Mouse (Mus musculus) right cerebral cortex, postnatal 10 days (tissue): ENCODE data around the gene Plekhm2.
A peak's percentile ranks its signal among the peaks of the same experiment; 100 is the strongest.

ENCODE experiments used
- DNase-seq, 2 experiments: peaks; one replicate each; pipeline ENCODE4 v3.0.0; 2021; ENCODE audit warnings: low spot score in 2 of 2

Gene Plekhm2

GRCm38 (mm10) chr4:141664799-141665198 is at the start of gene Plekhm2:
TSS of gene Plekhm2 (minus strand) at chr4:141664899.
- no peak for DNase-seq

- DNase-seq = no peak
Observed at GRCm38 (mm10) chr4:141713598-141714142, 49.0 kb upstream of the Plekhm2 start.

GRCm38 (mm10) chr4:141711250-141711649 is 46.6 kb upstream of the Plekhm2 start:
- DNase-seq = no peak

GRCm38 (mm10) chr4:141708971-141709370 is 44.3 kb upstream of the Plekhm2 start:
- DNase-seq = no peak

- no peak for DNase-seq
Observed at GRCm38 (mm10) chr4:141708005-141708404, 43.3 kb upstream of the Plekhm2 start.

- DNase-seq = peak; percentile 77 to 86
Observed at GRCm38 (mm10) chr4:141705331-141705730, 40.6 kb upstream of the Plekhm2 start.

GRCm38 (mm10) chr4:141704625-141705024 is 39.9 kb upstream of the Plekhm2 start:
- DNase-seq = no peak

GRCm38 (mm10) chr4:141694719-141695118 is 30.0 kb upstream of the Plekhm2 start:
- DNase-seq = no peak

- DNase-seq = no peak
Observed at GRCm38 (mm10) chr4:141688505-141688904, 23.8 kb upstream of the Plekhm2 start.

- DNase-seq = no peak
Observed at GRCm38 (mm10) chr4:141686525-141686924, 21.8 kb upstream of the Plekhm2 start.

- no peak for DNase-seq
Observed at GRCm38 (mm10) chr4:141686093-141686492, 21.4 kb upstream of the Plekhm2 start.

- DNase-seq = no peak
Observed at GRCm38 (mm10) chr4:141685499-141685898, 20.8 kb upstream of the Plekhm2 start, which contains the start of gene Rsc1a1. TSS of gene Rsc1a1 (minus strand) at chr4:141685599.

- no peak for DNase-seq
Observed at GRCm38 (mm10) chr4:141682706-141683230, 18.1 kb upstream of the Plekhm2 start.

GRCm38 (mm10) chr4:141681767-141682166 is 17.1 kb upstream of the Plekhm2 start:
- DNase-seq = no peak

GRCm38 (mm10) chr4:141680892-141681291 is 16.2 kb upstream of the Plekhm2 start:
- no peak for DNase-seq

GRCm38 (mm10) chr4:141679016-141679415 is 14.3 kb upstream of the Plekhm2 start:
- DNase-seq = no peak

GRCm38 (mm10) chr4:141676462-141676979 is 11.8 kb upstream of the Plekhm2 start:
- DNase-seq = no peak

- no peak for DNase-seq
Observed at GRCm38 (mm10) chr4:141672325-141672724, 7.6 kb upstream of the Plekhm2 start.

GRCm38 (mm10) chr4:141671389-141671788 is 6.7 kb upstream of the Plekhm2 start:
- no peak for DNase-seq

GRCm38 (mm10) chr4:141669898-141670712 is 5.4 kb upstream of the Plekhm2 start:
- no peak for DNase-seq

- DNase-seq = peak; percentile 77 to 82
Observed at GRCm38 (mm10) chr4:141664011-141664745, 521 bp downstream of the Plekhm2 start.
